Mouse (Mus musculus): ENCODE measurements at regions not wholly inside any gene's neighbourhood (a gene's known extent, or its start where the extent isn't known, plus 50 kb on each side); places are given as distances from the start of the nearest gene placed in this dataset.

GRCm38 (mm10) chr1:121177908-121178311, 154.5 kb downstream of the Insig2 start:
- DNase-seq: peak; percentile 79

GRCm38 (mm10) chr1:121178611-121179245, 153.7 kb downstream of the Insig2 start:
- peak; percentile 24 for DNase-seq

GRCm38 (mm10) chr1:121180273-121181030, 151.9 kb downstream of the Insig2 start:
- DNase-seq: peak; percentile 91

GRCm38 (mm10) chr1:121188895-121189294, 143.5 kb downstream of the Insig2 start:
- no peak for DNase-seq

GRCm38 (mm10) chr1:121194800-121195199, 137.6 kb downstream of the Insig2 start:
- DNase-seq: no peak

- peak; percentile 54 for DNase-seq
Observed at GRCm38 (mm10) chr1:121215843-121216242, 116.5 kb downstream of the Insig2 start.

GRCm38 (mm10) chr1:121224250-121224649, 108.1 kb downstream of the Insig2 start:
- peak; percentile 75 for DNase-seq

GRCm38 (mm10) chr1:121226466-121227232, 105.7 kb downstream of the Insig2 start:
- DNase-seq: peak; percentile 80

GRCm38 (mm10) chr1:121227233-121227594, 105.2 kb downstream of the Insig2 start:
- no peak for DNase-seq

- DNase-seq: peak; percentile 64
Observed at GRCm38 (mm10) chr1:121243576-121243975, 88.8 kb downstream of the Insig2 start.

- peak; percentile 73 for DNase-seq
Observed at GRCm38 (mm10) chr1:121247556-121247955, 84.8 kb downstream of the Insig2 start.

- DNase-seq: no peak
Observed at GRCm38 (mm10) chr1:121249081-121249480, 83.3 kb downstream of the Insig2 start.

- peak; percentile 83 for DNase-seq
Observed at GRCm38 (mm10) chr1:121250686-121251085, 81.7 kb downstream of the Insig2 start.

- peak; percentile 72 for DNase-seq
Observed at GRCm38 (mm10) chr1:121252056-121252455, 80.3 kb downstream of the Insig2 start.

- peak; percentile 74 for DNase-seq
Observed at GRCm38 (mm10) chr1:121254196-121254595, 78.2 kb downstream of the Insig2 start.
